Mouse (Mus musculus) olfactory bulb, adult 2 months (tissue): ENCODE results near the gene Cplx2.

Experiments
- CTCF ChIP-seq: fragments of 200-500 bp; IDR thresholded peaks from 2 replicates; pipeline ENCODE4 v1.5.1; 2012; ENCODE audit warnings: low read depth, mild to moderate bottlenecking, low read length, moderate library complexity; ENCODE audit not compliant: insufficient read depth
- POLR2A ChIP-seq: fragments of 200-500 bp; IDR thresholded peaks from 2 replicates; pipeline ENCODE4 v1.6.1; 2012; ENCODE audit warnings: mild to moderate bottlenecking, low read depth, low read length, moderate library complexity; ENCODE audit not compliant: insufficient read depth

GRCm38 (mm10) chr13:54372665-54373064, 1.5 kb downstream of the Cplx2 start:
- no peak for TF ChIP-seq POLR2A
- TF ChIP-seq CTCF = peak; percentile 85
